Mouse (Mus musculus): ENCODE data around the gene Zcchc7.

Zcchc7 gene

DNA sequence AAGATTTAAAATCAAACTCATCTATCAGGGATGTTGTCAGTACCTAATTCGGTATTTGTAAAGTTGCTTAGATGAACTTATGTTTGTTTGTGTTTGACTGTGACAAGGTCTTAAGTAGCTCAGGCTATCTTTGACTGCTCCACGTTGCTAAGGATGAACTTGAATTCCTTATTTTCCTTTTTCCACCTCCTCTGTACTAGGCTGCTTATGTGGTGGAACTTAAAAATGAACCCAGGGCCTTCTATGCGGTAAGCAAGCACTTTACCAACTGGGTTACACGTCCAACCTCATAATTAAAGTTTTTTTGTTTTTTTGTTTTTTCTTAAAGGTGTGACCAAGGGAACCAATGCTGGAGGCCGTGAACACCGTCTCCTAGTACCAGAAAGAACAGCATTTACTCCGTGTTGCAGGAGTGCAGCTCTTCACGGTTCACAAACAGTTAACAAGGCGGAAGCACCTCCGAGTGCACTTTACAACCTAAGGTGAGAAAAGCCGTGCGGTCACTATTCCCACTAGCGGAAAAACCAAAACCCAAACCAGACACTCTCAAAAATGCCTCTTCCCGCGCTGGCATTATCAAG, at the start of gene Zcchc7:
Gene Zcchc7, plus strand, starts transcription at position 325 of the 581 bp plus-strand sequence.
- DNase-seq (ENCODE audit: extremely low read depth, low read depth) = no peak

DNA sequence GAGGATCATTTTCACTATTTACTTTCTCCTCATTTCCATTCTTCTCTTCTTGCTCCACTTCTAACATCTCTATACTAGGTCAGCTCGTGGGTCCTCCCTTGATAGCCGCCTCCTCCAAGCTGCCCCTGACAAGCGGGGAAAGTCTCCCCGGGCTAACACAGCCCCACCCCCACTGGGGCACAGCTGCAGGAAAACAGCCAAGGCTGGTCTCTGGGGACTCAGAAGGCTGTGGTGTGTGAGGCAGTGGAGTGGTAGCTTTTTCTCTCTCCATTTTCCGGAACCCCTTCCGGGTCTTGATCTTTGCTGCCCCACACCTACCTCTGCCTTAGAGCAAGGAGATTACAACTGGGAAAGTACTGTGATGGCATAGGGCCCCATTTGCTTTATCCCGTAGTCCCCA, 49.7 kb upstream of the Zcchc7 start:
- no peak for DNase-seq (ENCODE audit: extremely low read depth, low read depth)

DNA sequence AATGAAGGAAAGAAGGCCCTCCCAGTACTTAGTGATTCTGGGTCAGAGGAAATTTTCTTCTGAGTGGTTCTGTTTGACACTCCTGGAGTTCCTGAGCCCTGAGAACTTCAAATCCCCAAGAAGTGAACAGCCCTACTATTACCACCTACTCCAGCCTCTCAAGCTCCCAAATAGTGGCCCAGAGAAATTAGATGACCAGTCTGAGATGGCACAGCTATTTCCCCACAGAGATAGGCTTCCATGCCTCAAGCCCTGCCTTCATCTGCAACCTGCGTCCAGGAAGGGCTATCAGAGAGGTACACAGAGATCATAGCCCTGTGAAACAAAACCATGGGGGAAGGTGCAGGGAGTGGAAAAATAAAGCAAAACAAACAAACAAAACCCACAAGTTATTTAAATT, 48.8 kb upstream of the Zcchc7 start:
- DNase-seq (ENCODE audit: extremely low read depth, low read depth) = no peak

DNA sequence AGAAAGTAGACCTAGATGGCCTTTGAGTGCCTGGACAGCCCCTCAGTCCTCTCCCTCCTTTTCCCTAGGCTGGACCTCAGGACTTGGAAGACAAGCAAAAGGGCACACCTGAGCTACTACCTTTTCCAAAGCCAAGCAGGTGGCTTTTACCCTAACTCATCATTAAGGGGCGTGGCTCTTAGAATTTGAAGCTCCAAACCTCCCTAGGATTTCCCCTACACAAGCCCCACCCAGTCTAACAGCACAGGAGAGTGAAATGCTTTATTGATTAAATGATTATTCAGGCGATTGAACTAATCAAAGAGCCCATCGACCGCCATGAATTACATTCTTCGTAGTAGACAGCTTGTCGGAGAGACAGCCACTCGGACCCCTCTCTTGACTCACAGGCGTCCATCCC, 47.4 kb upstream of the Zcchc7 start:
- no peak for DNase-seq (ENCODE audit: extremely low read depth, low read depth)

DNA sequence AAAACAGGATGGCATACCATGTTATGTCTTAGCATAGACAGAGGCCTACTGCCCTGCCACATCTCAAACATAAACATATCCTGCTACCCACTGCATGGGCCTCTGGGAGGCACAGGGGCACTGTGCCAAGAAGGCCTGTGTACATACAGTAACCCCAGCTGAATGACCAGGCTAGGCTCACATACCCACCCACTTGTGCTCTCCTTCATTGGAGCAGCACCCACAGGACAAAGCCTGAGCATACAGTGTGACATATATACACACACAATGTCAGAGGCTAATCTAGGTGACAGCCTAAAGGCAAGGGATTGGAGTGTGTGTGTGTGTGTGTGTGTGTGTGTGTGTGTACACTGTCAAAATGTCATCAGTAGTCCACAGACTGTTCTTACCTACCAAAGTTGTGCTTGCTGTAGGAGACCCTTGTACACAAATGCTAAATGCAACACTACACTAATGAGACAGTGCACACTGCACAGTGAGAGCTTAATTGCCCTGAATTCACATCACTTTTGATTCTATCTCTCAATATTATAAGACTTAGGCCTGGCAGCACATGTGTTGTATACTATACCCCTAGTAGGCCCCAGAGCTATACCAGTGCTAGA, 46.5 kb upstream of the Zcchc7 start:
- no peak for DNase-seq (ENCODE audit: extremely low read depth, low read depth)

DNA sequence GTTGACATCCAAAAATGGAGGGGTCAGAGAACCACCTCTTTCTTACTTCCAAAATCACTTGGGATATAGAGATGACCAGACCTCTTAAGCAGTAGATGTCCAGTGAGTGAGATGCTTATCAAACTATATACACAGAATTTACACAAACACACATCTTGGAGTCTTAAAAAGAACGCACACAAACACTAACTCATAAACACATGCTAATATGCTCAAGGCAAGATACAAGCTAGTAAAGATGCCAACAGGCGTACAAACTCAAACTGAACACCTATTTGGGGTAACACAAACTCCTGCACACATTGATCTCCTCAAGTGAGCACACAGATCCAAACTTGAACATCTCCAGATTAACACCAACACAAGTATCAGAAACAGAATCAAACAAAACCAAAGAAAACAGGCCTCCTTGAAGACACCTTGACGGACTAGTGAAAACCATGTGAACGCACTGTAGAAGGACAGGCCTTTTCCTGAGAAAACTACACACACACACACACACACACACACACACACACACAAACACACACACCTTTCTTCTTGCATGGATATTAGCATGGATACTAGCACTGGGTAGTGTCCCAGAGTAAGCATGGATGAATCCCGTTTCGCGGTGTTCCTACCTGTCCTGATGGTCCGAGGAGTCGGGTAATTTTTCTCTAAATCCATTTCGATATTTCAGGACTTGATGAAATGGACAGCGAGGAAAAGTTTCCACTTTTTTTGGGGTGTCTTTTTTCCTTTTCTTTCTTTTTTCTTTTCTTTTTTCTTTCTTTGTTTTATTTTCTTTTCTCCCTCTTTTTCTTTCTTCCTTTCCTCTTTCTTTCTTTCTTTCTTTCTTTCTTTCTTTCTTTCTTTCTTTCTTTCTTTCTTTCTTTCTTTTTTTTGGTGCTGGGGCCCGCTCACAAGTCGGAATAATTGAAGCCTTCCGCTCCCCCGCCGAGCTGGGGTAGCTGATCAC, 45.7 kb upstream of the Zcchc7 start, which contains the start of gene Pax5:
Gene Pax5, minus strand, starts transcription at position 748 of the 961 bp plus-strand sequence.
- DNase-seq (ENCODE audit: extremely low read depth, low read depth) = no peak

DNA sequence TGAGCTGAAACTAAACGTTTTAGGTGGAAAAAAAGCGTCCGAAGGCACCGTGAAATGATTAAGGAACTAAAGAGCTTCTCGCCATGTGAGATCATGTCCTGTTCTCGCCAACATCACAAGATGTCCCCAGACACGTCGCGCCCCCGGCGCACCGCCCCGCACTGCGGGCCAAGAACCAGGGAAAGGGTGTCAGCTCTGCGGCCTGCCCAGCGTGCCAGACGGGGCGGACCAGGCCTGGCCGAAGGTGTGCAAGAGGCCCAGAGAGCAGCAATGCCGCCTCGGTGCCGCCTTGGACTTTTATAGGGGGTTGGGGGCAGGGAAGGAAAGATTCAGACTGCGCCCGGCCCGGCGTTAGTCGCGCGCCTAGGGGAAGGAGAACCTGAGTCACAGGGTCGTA, 45.0 kb upstream of the Zcchc7 start:
- DNase-seq (ENCODE audit: extremely low read depth, low read depth) = no peak

DNA sequence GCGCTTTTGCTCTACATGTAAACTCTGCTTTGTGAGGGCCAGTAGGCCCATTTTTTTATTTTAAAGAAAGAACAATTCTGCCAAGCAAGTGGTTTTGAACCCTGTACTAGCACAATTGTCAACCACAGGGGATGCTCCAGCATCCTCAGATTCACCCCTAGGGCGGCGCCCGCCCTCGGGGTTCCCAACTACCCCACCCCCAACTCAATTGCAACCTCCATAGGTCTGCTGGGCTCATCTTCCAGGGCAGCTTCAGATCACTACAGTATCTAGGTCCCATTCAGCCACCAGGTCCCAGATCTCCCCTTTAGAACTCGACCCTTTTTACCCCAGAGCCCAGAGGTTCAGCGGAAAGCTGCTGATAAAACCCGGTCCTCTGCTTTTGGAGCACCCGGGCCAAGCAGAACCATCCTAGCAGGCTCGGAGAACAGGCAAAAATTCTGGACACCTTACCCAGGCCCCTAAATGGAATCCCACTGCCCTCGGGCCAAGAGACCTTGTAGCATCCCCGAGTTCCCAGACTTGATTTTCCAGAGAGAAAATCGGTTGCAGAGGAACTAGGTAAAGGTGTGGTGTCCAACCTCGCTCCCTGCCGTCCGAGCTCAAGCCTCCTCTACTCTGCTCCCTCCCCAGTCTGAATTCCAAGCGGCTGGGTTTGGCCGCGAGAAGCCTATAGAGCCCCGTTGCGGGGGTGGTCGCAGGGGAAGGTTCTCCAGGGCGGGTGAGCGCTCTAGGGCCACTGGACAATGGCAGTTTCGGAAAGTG, 44.4 kb upstream of the Zcchc7 start:
- no peak for DNase-seq (ENCODE audit: extremely low read depth, low read depth)

DNA sequence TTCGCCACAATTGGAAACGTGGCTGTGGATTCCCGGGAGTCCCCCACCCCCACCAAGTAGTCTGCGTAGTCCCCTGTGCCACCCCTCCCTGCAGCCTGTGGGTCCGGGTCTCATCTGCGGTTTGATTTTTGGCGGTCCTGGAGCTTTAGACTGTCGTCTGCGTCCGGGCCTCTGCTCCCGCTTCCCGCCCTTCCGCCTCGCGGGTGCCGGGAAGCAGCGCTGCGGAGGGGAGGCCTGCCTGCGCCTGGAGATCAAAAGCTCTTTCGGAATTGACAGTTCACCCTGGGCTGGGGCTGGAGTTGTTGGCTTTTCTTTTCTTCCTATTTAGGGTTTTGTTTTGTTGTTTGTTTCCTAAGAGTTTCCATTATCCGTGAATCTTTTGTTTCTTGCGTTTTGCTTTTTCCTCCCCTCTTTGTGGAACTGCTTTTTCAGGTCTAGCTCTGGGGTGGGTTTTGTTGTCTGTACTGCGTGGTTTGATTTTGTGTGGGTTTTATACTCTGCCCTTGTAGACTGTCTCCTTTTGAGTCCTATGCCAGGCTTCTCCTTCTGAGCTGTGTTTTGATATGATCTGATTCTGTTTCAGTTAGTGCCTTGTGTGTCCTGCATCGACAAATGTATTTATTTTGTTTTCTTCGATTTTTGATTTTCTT, 43.5 kb upstream of the Zcchc7 start:
- no peak for DNase-seq (ENCODE audit: extremely low read depth, low read depth)

DNA sequence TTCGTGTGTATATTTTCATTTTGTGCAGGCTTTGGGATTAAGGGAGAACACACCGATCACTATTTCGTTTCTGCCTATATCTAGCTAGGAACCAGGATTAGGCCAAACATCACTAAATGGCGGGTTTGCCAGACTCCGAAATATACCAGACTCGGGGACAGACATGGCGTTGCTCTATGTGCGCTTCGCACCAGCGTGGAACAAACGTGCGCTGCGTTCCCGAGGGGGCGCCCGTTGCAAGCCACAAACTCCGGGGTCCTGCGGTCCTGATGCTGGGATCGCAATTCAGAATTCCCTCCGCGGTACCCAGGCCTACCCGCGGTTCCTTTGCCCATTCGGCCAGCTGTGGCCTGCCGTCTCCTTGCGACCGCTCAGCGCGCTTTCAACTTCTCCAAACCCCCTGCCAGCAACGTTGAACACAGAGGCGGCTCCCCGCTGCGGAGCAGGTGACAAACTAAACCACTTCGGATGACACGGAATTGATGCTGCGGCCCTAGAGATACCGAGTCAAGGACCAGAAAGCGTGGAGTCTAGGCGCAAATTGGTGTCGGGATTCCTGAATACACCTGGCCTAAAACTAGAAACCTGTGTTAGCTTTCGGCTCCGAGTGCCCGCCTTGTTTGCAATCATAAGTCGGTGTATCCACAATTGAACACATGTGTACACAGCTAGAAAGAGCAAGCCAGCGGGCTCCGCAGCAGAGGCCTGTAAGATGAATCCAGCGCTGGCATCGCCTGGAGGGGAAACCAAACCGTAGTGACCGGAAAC, 42.7 kb upstream of the Zcchc7 start:
- DNase-seq (ENCODE audit: extremely low read depth, low read depth) = no peak

DNA sequence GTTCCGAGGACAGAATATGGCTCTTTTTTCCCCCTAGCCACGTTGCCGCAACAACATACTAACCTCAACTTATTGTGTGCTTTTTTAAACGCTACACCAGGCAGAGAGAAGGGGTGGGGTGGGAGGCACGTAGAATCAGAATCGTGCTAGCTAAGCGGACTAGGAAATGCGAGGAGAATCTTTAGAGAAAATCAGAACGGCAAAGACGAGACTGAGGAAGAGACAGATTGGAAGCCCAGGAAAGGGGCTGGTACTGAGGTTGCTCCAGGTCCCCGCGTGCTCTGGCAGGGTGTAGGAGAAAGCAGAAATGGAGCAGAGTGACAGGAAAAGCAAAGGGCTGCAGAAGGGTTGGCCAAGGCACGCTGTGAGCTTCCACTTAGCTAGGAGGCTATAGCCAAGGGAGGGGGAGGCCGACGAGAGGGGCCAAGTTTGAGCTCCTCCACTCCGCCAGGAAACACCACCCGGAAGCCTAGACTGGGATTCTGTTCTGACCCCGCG, 42.1 kb upstream of the Zcchc7 start:
- no peak for DNase-seq (ENCODE audit: extremely low read depth, low read depth)

DNA sequence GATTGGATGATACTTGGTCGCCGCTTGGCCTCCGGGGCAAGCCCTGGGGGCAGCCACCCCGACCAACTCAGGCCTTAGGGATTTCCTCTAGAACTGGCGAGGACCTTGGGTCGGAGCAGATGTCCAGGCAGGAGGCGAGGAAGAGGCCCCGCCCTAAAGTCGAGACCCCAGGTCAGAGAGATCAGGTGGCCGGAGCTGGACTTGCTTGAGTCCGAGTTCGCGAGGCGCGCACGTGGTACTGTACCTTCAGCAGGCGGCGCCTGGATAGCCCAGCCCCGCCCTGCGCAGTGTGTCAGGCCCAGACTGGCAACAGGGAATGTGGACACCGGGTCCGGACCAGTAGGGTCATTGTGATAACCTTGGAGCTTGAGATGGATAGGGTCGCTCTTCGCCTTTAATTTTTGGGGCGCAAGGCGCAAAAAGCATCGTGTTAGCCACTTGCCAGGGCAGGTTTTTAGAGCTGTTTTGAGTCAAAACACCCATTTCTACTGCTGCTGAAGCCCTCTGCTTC, 41.5 kb upstream of the Zcchc7 start:
- no peak for DNase-seq (ENCODE audit: extremely low read depth, low read depth)

DNA sequence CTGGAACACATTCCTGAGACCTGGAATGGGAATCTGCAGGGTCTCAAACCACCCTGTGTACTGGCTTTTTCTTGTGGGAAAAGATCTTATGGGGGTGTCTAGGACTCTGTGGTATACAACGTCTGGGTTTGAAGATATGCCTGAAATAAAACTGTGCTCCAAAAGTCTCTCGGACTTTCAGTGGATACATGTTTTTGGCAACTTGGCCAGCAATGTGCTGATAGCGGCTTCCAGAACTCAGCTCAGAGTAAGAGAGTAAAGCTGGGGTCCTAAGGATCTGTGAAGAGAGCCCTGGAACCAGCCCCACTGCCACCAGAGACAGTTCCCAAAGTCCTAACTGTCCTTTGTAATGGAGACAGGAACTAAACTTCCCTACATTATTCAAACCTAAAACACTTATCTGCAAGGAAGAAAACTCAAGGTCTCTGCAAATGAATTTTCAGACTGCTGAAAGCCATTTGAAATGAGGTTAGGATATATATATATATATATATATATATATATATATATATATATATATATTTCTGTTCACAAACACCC, 40.0 kb upstream of the Zcchc7 start:
- no peak for DNase-seq (ENCODE audit: extremely low read depth, low read depth)

DNA sequence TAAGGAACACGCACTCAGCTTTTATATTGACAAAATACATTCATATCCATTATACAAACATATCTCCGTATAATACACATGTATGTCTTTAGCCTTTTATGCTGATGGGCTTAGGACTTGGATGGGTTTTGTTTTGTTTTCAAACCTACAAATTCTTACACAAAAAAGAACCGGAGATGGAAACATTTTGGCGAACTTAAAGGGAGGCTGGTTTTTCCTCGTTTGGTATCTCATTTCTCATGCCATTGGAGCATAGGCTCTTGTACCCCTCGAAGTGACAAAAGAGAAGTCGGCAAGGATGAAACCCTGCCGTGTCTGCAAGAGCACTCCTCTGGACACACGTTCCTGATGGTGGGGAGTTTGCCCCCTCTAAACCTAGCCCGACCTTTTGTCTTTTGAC, 39.3 kb upstream of the Zcchc7 start:
- DNase-seq (ENCODE audit: extremely low read depth, low read depth) = no peak

DNA sequence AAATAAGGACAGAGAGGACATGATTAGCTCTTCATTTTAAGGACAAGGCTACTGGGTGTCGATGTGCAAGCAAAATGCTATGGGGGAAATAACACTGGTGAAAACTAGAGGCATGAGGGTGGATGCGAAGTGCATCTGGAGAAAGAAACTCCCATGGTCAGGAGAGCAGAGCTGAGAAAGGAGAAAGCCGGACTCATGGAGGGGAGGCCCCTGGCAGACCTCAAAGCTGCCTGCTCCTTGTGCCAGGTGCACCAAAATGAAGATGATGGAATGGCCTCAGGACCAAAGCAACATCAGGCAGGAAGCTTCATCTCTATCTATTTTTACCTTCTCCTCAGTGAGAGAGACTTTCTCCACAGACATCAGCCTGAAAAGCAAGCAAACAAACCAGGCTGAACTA, 38.0 kb upstream of the Zcchc7 start:
- DNase-seq (ENCODE audit: extremely low read depth, low read depth) = no peak

DNA sequence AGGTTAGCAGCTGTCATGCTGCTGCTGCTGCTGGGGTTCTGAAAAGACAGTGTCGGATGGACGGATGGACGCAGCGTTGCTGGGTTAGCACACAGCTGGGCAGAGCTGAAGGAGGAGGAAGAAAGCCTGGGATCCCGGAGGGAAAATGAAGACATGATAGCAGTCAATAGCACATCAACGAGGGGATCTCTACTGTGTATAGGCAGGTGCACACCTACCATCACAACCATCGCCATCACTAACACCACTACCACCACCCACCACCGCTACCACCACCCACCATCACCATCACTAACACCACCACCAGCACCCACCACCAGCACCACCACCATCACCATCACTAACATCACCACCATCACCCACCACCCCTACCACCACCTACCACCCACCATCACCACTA, 35.6 kb upstream of the Zcchc7 start:
- no peak for DNase-seq (ENCODE audit: extremely low read depth, low read depth)

DNA sequence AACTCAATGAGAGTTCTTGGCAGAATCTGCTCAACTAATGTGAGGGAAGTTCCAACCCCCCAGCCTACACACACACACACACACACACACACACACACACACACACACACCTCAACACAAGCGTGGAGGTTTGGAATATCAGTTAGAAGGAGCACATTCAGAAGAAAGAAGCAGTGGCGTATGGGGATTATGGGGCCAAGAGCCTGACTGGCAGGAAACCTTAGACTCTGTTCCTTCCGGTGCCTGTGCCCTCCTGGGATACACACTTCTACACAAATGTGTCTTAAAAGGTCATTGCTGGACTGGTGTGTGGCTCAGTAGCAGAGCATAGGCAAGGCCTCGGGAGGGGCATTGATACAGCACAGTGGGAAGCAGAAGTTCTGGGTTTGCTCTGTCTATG, 34.4 kb upstream of the Zcchc7 start:
- DNase-seq (ENCODE audit: extremely low read depth, low read depth) = no peak

DNA sequence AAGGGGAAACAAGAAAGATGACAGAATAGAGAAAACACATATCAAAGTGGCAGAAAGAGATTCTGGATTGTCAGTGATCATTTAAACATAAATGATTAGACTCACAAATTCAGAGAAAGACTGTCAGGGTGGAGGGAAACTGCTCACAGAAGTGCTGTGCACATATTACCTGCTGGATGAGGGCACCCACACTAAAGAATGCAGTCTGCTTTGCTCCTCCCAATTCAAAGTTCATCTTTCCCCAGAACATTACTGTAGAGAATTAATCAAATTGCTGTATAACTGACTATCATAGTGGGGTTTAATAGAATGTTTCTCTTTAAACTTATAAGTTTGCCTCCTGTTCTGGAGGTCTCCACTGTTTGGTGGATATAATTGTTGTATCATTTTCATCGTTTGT, 15.2 kb upstream of the Zcchc7 start:
- DNase-seq (ENCODE audit: extremely low read depth, low read depth) = no peak

DNA sequence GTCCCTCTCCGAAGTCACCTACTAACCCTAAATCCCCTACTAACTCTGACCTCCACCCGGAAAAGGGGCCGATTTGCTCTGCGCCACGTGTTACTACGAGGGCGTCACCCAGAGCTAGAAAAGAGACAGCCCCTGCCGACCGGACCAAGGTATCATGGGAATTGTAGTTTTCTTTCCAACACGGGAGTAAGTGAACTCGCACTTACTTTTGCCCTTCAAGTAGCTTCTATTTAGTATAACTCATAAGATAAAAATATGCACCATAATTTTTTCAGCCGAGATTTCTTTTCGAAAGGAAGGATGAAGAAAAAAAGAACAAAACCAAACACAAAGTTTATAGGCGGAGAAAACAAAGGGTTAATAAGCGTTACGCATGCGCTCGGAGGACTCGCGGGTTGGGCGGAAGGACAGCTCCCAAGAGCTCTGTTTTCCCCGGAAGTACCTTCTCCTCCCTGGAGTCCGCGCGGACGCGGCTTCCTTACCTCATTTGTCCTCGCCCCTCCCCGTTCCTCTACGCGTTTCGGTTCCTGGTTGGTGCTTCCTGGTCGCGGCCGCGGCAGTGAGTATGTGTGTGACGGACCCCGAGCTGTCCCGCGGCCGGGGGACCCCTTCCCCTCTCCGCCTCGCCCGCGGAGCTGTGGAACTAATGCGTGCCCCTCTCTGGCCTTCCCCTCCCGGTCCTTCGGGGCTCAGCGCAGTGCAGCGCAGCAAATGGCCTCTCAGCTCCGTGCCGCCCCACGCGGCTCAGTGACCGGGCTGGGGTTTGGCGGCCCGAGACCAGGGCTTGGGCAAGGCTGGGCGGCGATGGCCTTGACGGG, 666 bp downstream of the Zcchc7 start:
- peak; percentile 92 for DNase-seq (ENCODE audit: extremely low read depth, low read depth)

All from MEL-GATA-1-ER (cell line).